Mouse (Mus musculus) hindbrain, embryonic 10.5 days (tissue): ENCODE measurements around the gene Bpifc. TPM values are rescaled to one million over a fixed set of nuclear protein-coding genes. Genes with fewer than 3 reads are reported as not detected.

ENCODE experiments used
- DNase-seq: peaks from one replicate; pipeline ENCODE4 v3.0.0-alpha.2; 2017; ENCODE audit warnings: low spot score
- H3K27ac ChIP-seq: fragments of 300-500 bp; sonication (generic); 2 replicates; pipeline ENCODE4 v1.5.1; 2016; ENCODE audit warnings: mild to moderate bottlenecking, moderate library complexity
- H3K27me3 ChIP-seq: fragments of 300-500 bp; sonication (generic); 2 replicates; pipeline ENCODE4 v1.6.1; 2016; ENCODE audit warnings: mild to moderate bottlenecking; ENCODE audit not compliant: poor library complexity, insufficient read depth, severe bottlenecking
- H3K36me3 ChIP-seq: fragments of 300-500 bp; sonication (generic); 2 replicates; pipeline ENCODE4 v1.6.1; 2016; ENCODE audit warnings: mild to moderate bottlenecking, moderate library complexity
- H3K4me1 ChIP-seq: fragments of 300-500 bp; sonication (generic); replicated peaks from 2 replicates; pipeline ENCODE4 v1.6.1; 2016; ENCODE audit warnings: mild to moderate bottlenecking
- H3K4me3 ChIP-seq: fragments of 300-500 bp; sonication (generic); 2 replicates; pipeline ENCODE4 v1.5.1; 2016; ENCODE audit warnings: mild to moderate bottlenecking, moderate library complexity
- H3K9me3 ChIP-seq: fragments of 300-500 bp; sonication (generic); 2 replicates; pipeline ENCODE4 v1.6.1; 2016; ENCODE audit warnings: mild to moderate bottlenecking, moderate library complexity
- WGBS: fragments of 180-500 bp; shearing (Covaris S2); methylation state at CpG from one replicate; pipeline ENCODE4 v1.1.7; 2016; 5-methylcytosine and 5-hydroxymethylcytosine counted together
- polyA plus RNA-seq: library from polyadenylated mRNA; unstranded; fragments of >200 nt; fragmentation: Nextera tagmentation; extraction: Ambion mirVana; gene quantifications from 2 replicates; pipeline ENCODE4 v1.2.1, GENCODE M21; 2016

Gene Bpifc
- polyA plus RNA-seq, 1 experiment from 2014 or later, result 0.05 TPM

DNA sequence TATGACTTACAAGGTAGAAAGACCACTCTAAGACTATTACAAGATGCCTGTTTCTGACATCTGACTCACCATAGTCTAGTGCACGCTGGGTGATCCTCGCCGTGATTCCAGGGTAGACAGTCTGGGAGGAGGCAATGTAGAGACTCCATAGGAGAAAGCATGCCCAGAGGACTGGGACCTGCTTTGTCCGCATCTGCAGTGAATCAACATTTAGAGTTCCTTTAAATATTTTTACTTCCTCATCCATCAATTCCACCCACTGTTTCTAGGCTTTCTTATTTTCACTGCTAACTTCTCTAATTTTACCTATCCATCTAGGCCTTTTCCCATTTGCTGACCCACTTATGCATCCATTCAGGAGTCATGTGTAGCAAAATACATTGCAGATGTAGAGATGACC lies 11.2 kb downstream of the Bpifc start:
- WGBS, result 95% methylated on average over 4 of the region's 4 CpGs

GRCm38 (mm10) chr10:85994543-85995104 lies 17.1 kb downstream of the Bpifc start:
- no peaks in the 10 kb centered on the region for H3K27me3 ChIP-seq
- no peaks in the 10 kb centered on the region for H3K4me1 ChIP-seq
- H3K9me3 ChIP-seq, result no peaks in the 10 kb centered on the region
- H3K36me3 ChIP-seq, result no peaks in the 10 kb centered on the region
- no peak for DNase-seq
- H3K4me3 ChIP-seq, result no peak overlapping the region
- H3K27ac ChIP-seq, result no peak overlapping the region
- WGBS, result 85% methylated on average over 5 of the region's 5 CpGs

More for the DNA sequence above, 11.2 kb downstream of the Bpifc start:
- no peaks in the 10 kb centered on the region for H3K4me1 ChIP-seq
- H3K27ac ChIP-seq, result no peak overlapping the region
- H3K9me3 ChIP-seq, result no peaks in the 10 kb centered on the region
- DNase-seq, result no peak
- H3K4me3 ChIP-seq, result no peak overlapping the region
- H3K36me3 ChIP-seq, result no peaks in the 10 kb centered on the region
- H3K27me3 ChIP-seq, result no peaks in the 10 kb centered on the region

- no peak overlapping the region for H3K4me3 ChIP-seq
- H3K27me3 ChIP-seq, result no peaks in the 10 kb centered on the region
- no peaks in the 10 kb centered on the region for H3K9me3 ChIP-seq
- no peak overlapping the region for H3K27ac ChIP-seq
- H3K36me3 ChIP-seq, result no peaks in the 10 kb centered on the region
- no peaks in the 10 kb centered on the region for H3K4me1 ChIP-seq
- 90% methylated on average over 9 of the region's 9 CpGs for WGBS
- no peak for DNase-seq
Observed at GRCm38 (mm10) chr10:85993836-85994235, 17.9 kb downstream of the Bpifc start.

GRCm38 (mm10) chr10:85992412-85992811 lies 19.3 kb downstream of the Bpifc start:
- H3K4me3 ChIP-seq, result no peak overlapping the region
- no peak overlapping the region for H3K27ac ChIP-seq
- H3K27me3 ChIP-seq, result no peaks in the 10 kb centered on the region
- H3K4me1 ChIP-seq, result no peaks in the 10 kb centered on the region
- DNase-seq, result no peak
- WGBS, result 89% methylated on average over 4 of the region's 4 CpGs
- no peaks in the 10 kb centered on the region for H3K36me3 ChIP-seq
- no peaks in the 10 kb centered on the region for H3K9me3 ChIP-seq

- no peaks in the 10 kb centered on the region for H3K4me1 ChIP-seq
- no peak overlapping the region for H3K4me3 ChIP-seq
- H3K27me3 ChIP-seq, result no peaks in the 10 kb centered on the region
- H3K36me3 ChIP-seq, result no peaks in the 10 kb centered on the region
- WGBS, result 83% methylated on average over 6 of the region's 6 CpGs
- H3K27ac ChIP-seq, result no peak overlapping the region
- DNase-seq, result no peak
- H3K9me3 ChIP-seq, result no peaks in the 10 kb centered on the region
Observed at GRCm38 (mm10) chr10:85989412-85990115, 22.1 kb downstream of the Bpifc start.

GRCm38 (mm10) chr10:85972915-85973314 lies 38.8 kb downstream of the Bpifc start:
- 86% methylated on average over 4 of the region's 4 CpGs for WGBS
- no peak overlapping the region for H3K4me3 ChIP-seq
- no peak overlapping the region for H3K27ac ChIP-seq
- no peaks in the 10 kb centered on the region for H3K27me3 ChIP-seq
- no peaks in the 10 kb centered on the region; the same call in 1 of the 2 replicates for H3K9me3 ChIP-seq
- H3K36me3 ChIP-seq, result no peaks in the 10 kb centered on the region
- DNase-seq, result no peak
- no peaks in the 10 kb centered on the region for H3K4me1 ChIP-seq

GRCm38 (mm10) chr10:85971826-85972225 lies 39.9 kb downstream of the Bpifc start:
- WGBS, result 90% methylated on average over 9 of the region's 9 CpGs
- Histone ChIP-seq H3K36me3 (no peaks in the 10 kb centered on the region), H3K27me3 (no peaks in the 10 kb centered on the region)

DNA sequence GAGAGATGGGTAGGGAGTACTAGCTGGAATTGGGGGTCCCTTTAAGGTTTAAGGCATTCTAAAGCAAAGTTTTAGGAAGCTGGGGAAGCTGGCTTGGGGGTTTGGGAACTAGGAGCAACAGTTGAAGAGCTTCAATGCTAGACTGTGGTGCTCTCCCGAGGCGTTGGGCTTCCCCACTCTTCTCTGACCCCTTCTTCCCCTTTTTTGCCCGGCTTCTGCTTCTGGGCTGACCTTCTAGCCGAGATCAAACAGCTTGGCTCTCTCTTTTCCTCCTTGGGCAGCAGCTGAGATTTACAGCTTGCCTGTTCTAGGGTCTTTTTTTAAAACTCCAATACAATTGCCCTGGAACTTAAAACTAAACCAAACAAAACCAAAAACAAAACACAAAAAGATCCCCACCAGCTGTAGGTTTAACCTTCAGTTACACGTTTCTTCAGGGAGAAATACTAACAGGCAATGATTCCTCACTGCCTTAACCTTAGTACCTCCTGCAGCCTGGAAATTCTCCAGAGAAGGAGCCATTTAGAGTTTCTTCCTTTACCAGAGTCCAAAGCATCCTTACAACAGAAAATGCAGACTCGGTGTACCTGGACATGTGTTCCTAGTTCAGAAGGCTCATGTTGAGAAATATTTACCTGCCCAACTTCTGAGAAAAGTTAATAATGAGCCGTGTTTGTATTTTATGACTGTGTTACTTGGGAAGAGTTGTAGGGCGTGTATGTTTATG lies 41.6 kb downstream of the Bpifc start:
- no peak for DNase-seq
- 63% methylated on average over 8 of the region's 8 CpGs for WGBS
- peaks cover 4% of the 10 kb centered on the region; the same call in 1 of the 2 replicates for H3K27me3 ChIP-seq
- H3K4me1 ChIP-seq, result no peaks in the 10 kb centered on the region
- no peak overlapping the region for H3K27ac ChIP-seq
- H3K4me3 ChIP-seq, result no peak overlapping the region
- H3K36me3 ChIP-seq, result no peaks in the 10 kb centered on the region
- no peaks in the 10 kb centered on the region; the same call in 1 of the 2 replicates for H3K9me3 ChIP-seq

More at GRCm38 (mm10) chr10:85971826-85972225, 39.9 kb downstream of the Bpifc start:
- Histone ChIP-seq H3K4me3 (no peak overlapping the region), H3K4me1 (no peaks in the 10 kb centered on the region), H3K9me3 (no peaks in the 10 kb centered on the region; the same call in 1 of the 2 replicates), H3K27ac (no peak overlapping the region)
- no peak for DNase-seq

DNA sequence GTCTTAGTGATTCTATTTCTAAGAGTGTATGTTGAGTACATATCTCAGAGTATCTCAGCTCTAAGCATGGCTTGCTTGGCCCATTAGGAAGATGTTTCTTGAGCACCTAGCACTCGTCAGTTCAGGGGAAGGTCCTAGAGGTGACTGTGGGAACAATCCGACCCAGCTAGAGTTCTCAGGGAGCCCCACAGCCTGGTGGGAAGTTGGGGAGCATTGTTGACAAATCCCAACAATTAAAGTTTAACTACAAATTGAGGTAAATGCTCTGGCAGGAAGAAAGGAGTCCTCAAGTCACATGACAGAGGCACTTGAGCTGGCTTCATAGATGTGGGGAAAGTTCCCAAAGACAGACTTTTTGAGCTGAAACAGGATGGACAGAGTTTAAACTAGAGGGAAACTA lies 43.0 kb downstream of the Bpifc start:
- H3K27me3 ChIP-seq, result peaks cover 4% of the 10 kb centered on the region; the same call in 1 of the 2 replicates
- WGBS, result 56% methylated on average over 2 of the region's 2 CpGs
- no peak overlapping the region for H3K27ac ChIP-seq
- H3K4me3 ChIP-seq, result no peak overlapping the region
- H3K36me3 ChIP-seq, result no peaks in the 10 kb centered on the region
- no peaks in the 10 kb centered on the region for H3K9me3 ChIP-seq
- no peak for DNase-seq
- no peaks in the 10 kb centered on the region for H3K4me1 ChIP-seq

- 12% methylated on average over 7 of the region's 7 CpGs for WGBS
- peak; percentile 83 for DNase-seq
- no peak overlapping the region for H3K4me3 ChIP-seq
- no peaks in the 10 kb centered on the region for H3K36me3 ChIP-seq
- H3K9me3 ChIP-seq, result no peaks in the 10 kb centered on the region
- no peaks in the 10 kb centered on the region for H3K4me1 ChIP-seq
- peaks cover 4% of the 10 kb centered on the region; the same call in 1 of the 2 replicates for H3K27me3 ChIP-seq
- H3K27ac ChIP-seq, result no peak overlapping the region
Observed at GRCm38 (mm10) chr10:85968157-85968634, 43.5 kb downstream of the Bpifc start.

GRCm38 (mm10) chr10:85967411-85968156 lies 44.1 kb downstream of the Bpifc start:
- Histone ChIP-seq H3K9me3 (no peaks in the 10 kb centered on the region), H3K4me1 (no peaks in the 10 kb centered on the region), H3K4me3 (no peak overlapping the region), H3K27me3 (peaks cover 4% of the 10 kb centered on the region; the same call in 1 of the 2 replicates), H3K27ac (no peak overlapping the region), H3K36me3 (no peaks in the 10 kb centered on the region)
- DNase-seq, result no peak
- 67% methylated on average over 17 of the region's 17 CpGs for WGBS

GRCm38 (mm10) chr10:85966476-85966875 lies 45.2 kb downstream of the Bpifc start:
- DNase-seq, result no peak
- no peak overlapping the region for H3K27ac ChIP-seq
- H3K9me3 ChIP-seq, result no peaks in the 10 kb centered on the region
- H3K4me3 ChIP-seq, result no peak overlapping the region
- H3K27me3 ChIP-seq, result peaks cover 4% of the 10 kb centered on the region; the same call in 1 of the 2 replicates
- 56% methylated on average over 2 of the region's 2 CpGs for WGBS
- H3K36me3 ChIP-seq, result no peaks in the 10 kb centered on the region
- H3K4me1 ChIP-seq, result no peaks in the 10 kb centered on the region
